Mouse (Mus musculus) myocyte (in vitro differentiated cells): Measurements from ENCODE around the gene Smarce1.

Experiments used
- E2F4 ChIP-seq: IDR thresholded peaks from one replicate; pipeline ENCODE4 v1.6.1; 2011; ENCODE audit warnings: mild to moderate bottlenecking, control low read depth, moderate library complexity; ENCODE audit not compliant: insufficient read depth
- MAX ChIP-seq: IDR thresholded peaks from one replicate; pipeline ENCODE4 v1.6.1; 2011; ENCODE audit warnings: low read depth, mild to moderate bottlenecking, control low read depth
- MYOD1 ChIP-seq, 3 experiments: IDR thresholded peaks; one replicate each; pipeline ENCODE4 v1.6.1; 2011; ENCODE audit warnings: control low read depth in 2 of 3, low read depth in 2 of 3, mild to moderate bottlenecking in 2 of 3, moderate library complexity in 1 of 3; ENCODE audit not compliant: insufficient read length in 2 of 3, control insufficient read depth in 1 of 3
- POLR2A ChIP-seq: IDR thresholded peaks from one replicate; pipeline ENCODE4 v1.6.1; 2011; ENCODE audit warnings: low read depth, mild to moderate bottlenecking, control low read depth, moderate library complexity; ENCODE audit not compliant: insufficient read length
- POLR2AphosphoS2 ChIP-seq: IDR thresholded peaks from one replicate; pipeline ENCODE4 v1.6.1; 2011; ENCODE audit warnings: low read depth, control low read depth; ENCODE audit not compliant: insufficient read length
- TCF3 ChIP-seq: IDR thresholded peaks from one replicate; pipeline ENCODE4 v1.6.1; 2011; ENCODE audit warnings: low read depth, control low read depth; ENCODE audit not compliant: insufficient read length
- USF1 ChIP-seq: IDR thresholded peaks from one replicate; pipeline ENCODE4 v1.6.1; 2011; ENCODE audit warnings: low read depth, mild to moderate bottlenecking, control low read depth, moderate library complexity

DNA sequence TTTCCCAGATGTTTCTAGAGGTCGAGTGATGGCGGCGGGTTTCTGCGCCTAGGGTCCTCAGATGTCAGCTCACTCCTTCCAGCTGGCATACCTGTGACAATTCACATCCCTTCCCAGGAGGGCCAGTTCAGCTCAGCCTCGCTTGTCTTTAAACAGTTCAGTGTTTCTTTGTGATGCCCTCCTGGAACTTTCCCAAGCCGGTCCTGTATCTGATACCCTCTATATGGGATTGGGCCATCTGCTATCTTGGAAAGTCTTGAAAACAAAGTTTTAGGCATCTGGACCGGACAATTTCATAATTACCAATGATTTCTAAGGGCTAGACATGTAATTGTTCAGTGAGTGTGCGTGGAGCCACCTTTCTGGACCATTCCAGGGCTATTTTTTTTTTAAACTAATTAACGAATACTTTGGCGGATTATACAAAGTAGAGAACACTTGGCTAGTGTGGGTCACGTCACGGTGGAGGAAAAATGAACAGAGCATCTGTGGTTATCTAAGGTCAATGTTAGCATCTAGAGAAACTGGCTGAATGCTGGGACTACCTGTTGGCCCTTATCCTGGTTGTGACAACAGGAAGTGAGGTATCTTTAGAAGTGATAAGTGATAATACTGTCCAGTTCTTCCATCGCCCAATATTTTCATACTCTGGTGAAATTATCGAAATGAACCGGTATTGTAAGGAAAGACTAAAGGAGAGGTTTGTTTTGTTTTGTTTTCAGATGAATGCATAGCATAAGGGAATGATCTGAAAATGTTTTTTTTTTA, 416 bp upstream of the Smarce1 start:
- TF ChIP-seq POLR2A (no peak), TCF3 (no peak), USF1 (no peak), MAX (no peak), POLR2AphosphoS2 (no peak), MYOD1 (IDR thresholded peaks at IDR 0.05; ENCODE audit: control insufficient read depth in 1 of 3, insufficient read length in 2 of 3, low read depth in 2 of 3) (no peak), E2F4 (no peak)
